Mouse (Mus musculus) small intestine, adult 2 months (tissue): ENCODE data around the gene Siah1a. TPM values are rescaled to one million over a fixed set of nuclear protein-coding genes. Genes with fewer than 3 reads are reported as not detected.

Experiments
- H3K27ac ChIP-seq: fragments of 200-500 bp; 2 replicates; pipeline ENCODE4 v1.5.1; 2012; ENCODE audit warnings: low read depth, low read length, control low read depth, inconsistent platforms; ENCODE audit not compliant: insufficient read depth
- H3K27me3 ChIP-seq: fragments of 200-500 bp; 2 replicates; pipeline ENCODE4 v1.6.1; 2012; ENCODE audit warnings: mild to moderate bottlenecking, moderate library complexity, low read length, inconsistent platforms; ENCODE audit not compliant: control insufficient read depth, insufficient read depth
- H3K36me3 ChIP-seq: fragments of 200-500 bp; 2 replicates; pipeline ENCODE4 v1.6.1; 2012; ENCODE audit warnings: mild to moderate bottlenecking, low read length, control low read depth, inconsistent platforms; ENCODE audit not compliant: control insufficient read depth, insufficient read depth
- H3K4me1 ChIP-seq: fragments of 200-500 bp; 2 replicates; pipeline ENCODE4 v1.6.1; 2012; ENCODE audit warnings: low read length, inconsistent platforms, mixed read lengths; ENCODE audit not compliant: control insufficient read depth, insufficient read depth, insufficient read length
- H3K4me3 ChIP-seq: fragments of 200-500 bp; 2 replicates; pipeline ENCODE4 v1.5.1; 2012; ENCODE audit warnings: low read depth, mild to moderate bottlenecking, control low read depth, inconsistent platforms, low read length, moderate library complexity
- CTCF ChIP-seq: fragments of 200-500 bp; IDR thresholded peaks from 2 replicates; pipeline ENCODE4 v1.5.1; 2012; ENCODE audit warnings: low read depth, mild to moderate bottlenecking, control low read depth, inconsistent platforms, low read length, moderate library complexity, mixed read lengths; ENCODE audit not compliant: insufficient replicate concordance, insufficient read length; ENCODE audit errors: extremely low read depth
- POLR2A ChIP-seq: fragments of 200-500 bp; IDR thresholded peaks from 2 replicates; pipeline ENCODE4 v1.6.1; 2012; ENCODE audit warnings: low read depth, mild to moderate bottlenecking, control low read depth, inconsistent platforms, low read length, moderate library complexity
- WGBS: fragments of 180-500 bp; shearing (Covaris S2); methylation state at CpG from one replicate; pipeline ENCODE4 v1.1.7; 2018; 5-methylcytosine and 5-hydroxymethylcytosine counted together
- polyA plus RNA-seq: library from polyadenylated mRNA; depleted of rRNA; stranded (reverse); fragments of >200 nt; gene quantifications from 2 replicates; pipeline ENCODE4 v1.2.3, GENCODE M21; 2012

Siah1a gene
- polyA plus RNA-seq, 1 experiment: 14.7 TPM

DNA sequence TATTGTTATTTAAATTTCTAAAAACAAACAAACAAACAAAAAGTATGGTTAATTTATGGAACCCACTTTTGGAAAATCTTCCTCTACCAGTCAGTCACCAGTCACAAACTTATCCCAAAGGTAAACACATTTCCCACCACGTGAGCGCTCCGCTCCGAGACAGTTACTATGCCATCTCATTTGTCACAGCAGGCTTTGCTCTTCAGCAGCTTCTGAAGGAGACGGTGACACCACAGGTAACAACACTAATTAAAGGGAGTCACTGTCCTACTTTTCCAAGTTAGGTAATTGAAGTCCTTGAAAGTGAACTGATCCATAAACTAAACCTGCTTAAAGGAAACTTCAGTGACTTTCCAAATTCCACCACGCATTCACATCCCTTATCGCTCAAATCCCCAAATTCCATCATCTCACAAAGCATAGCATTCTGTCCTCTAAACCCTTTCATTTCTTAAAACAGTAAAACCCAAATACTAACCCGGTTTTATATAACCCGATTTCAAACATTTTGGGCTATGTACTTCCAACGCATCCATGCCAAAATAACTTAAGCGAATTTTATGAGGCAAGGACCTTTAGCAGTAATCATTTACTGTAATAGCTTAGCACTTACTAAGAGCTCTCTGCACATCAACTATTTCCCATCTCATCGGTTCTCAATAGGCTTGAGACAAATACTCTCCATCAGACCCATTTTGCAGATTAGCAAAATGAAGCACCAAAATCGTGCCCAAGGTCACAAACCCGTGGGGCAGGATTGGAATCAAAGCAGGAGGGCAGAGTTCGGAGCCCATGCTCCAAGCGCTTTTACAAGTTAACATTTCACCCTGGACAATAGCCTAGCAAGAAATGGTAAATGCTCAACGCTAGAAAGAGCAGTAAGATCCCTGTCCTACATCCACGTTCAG lies 1.2 kb downstream of the Siah1a start:
- peaks cover 15% of the 10 kb centered on the region for H3K4me1 ChIP-seq
- H3K27ac ChIP-seq: peak overlapping the region; percentile 89
- 18% methylated on average over 18 of the region's 18 CpGs for WGBS
- TF ChIP-seq POLR2A (no peak), CTCF (no peak)
- no peaks in the 10 kb centered on the region for H3K27me3 ChIP-seq
- no peaks in the 10 kb centered on the region for H3K36me3 ChIP-seq
- peak overlapping the region; percentile 99 for H3K4me3 ChIP-seq

DNA sequence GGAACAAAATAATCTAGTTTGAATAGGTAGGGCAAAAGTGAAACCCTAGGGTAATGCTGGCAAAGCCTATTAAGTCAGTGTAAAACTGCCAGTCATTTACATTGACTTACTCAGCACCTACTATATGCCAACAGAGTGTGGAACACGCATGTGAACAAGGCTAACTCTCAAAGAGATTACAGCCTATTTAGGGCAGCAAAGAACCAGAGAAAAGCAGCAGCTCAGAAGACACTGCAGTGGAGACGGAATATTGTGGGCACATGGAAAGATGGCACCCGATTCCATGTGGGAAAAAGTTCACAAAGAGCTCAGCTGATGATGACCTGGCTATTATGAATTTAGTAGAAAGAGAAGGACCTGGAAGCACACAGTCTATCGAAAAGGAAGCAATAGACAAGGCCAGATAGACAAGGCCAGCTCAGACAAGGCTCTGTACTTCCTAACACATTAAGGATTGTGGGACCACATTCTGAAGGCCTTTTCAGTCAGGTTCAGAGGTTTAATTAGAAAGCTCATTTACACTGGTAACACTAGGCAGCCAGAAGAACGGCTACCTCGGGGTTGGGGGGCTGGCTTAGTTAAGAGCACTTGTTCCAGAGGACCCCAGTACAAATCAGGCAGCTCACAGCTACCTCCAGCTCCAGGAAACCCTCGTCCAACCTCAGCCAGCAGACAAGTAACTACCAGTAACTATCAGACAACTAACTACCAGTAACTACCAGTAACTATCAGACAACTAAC lies 3.0 kb downstream of the Siah1a start:
- Histone ChIP-seq H3K36me3 (no peaks in the 10 kb centered on the region), H3K4me1 (peaks cover 18% of the 10 kb centered on the region), H3K4me3 (no peak overlapping the region), H3K27ac (0 out of 2 replicates have a peak overlapping the region, but pooled peaks have one; percentile 11), H3K27me3 (no peaks in the 10 kb centered on the region)
- 79% methylated on average over 7 of the region's 7 CpGs for WGBS
- TF ChIP-seq POLR2A (no peak), CTCF (no peak)

DNA sequence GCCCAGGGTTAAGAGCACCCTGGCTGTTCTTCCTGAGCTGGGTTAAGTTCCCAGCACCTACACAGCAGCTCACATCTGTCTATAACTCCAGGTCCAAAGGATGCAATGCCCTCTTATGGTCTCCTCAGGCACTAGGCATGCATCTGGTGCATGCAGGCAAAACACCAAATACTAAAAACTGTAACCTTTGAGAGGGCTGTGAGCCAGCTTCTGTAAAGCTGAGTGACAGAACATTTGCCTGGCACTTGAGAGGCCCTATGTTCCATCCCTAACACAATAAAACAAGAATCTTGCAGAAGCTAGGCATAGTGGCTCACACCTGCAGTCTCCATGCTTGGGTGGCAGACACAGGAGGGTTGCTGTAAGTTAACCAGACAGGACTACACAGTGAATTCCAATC lies 4.1 kb downstream of the Siah1a start:
- Histone ChIP-seq H3K4me1 (peaks cover 17% of the 10 kb centered on the region), H3K4me3 (no peak overlapping the region), H3K27me3 (no peaks in the 10 kb centered on the region), H3K27ac (no peak overlapping the region), H3K36me3 (no peaks in the 10 kb centered on the region)
- TF ChIP-seq POLR2A (no peak), CTCF (no peak)

DNA sequence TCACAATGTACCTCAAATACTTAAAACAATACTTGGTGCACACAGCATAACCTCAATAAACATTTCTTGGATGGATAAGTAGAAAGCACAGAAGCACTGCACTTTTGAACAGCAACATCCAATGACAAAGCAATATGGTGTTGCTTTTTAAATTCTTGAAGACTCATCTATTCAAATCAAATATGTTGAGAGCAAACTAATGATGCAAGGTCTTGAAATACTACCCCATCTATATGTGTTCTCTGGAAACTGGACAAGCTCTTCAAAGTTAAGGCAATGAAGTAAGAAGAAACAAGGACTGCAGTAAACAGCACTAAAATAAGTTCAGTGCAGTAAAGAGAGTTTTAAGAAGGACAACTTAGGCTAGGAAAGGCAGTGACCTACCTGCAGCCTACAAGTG lies 4.8 kb downstream of the Siah1a start:
- Histone ChIP-seq H3K4me1 (peaks cover 18% of the 10 kb centered on the region; the same call in 1 of the 2 replicates), H3K27me3 (no peaks in the 10 kb centered on the region), H3K27ac (no peak overlapping the region), H3K36me3 (no peaks in the 10 kb centered on the region), H3K4me3 (no peak overlapping the region)
- no peak for TF ChIP-seq POLR2A
- TF ChIP-seq CTCF: no peak

DNA sequence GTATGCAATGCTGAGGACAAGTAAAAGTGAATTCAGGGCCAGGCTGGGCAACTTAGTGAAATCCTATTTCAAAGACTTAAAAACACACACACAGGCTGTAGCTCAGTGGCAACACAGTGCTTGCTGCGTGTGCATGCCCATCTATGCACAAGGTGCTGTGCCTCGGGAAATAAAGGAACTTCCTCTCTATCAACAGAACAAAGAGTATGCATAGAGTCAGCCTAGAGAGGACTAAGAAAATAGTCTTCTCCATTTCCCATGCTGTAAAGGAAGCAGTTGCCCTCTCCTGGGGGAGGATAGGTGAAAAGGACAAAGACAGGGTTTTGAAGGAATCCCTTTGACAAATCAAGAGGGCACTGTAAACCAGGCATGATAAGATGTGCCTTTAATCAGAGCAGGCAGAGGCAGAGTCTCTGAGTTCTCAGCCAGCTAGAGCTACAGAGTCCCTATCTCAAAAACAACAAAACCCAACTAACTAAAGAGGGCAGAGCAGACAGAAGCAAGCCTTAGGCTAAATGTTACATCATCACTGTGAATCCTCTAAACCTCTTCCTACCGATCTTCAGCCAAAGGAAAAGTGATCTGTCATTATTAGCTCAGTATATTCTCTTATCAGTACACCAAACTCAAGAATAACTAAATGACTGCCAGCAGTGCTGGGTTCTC lies 10.2 kb downstream of the Siah1a start:
- TF ChIP-seq POLR2A (no peak), CTCF (no peak)
- peak overlapping the region; percentile 47 for H3K27ac ChIP-seq

DNA sequence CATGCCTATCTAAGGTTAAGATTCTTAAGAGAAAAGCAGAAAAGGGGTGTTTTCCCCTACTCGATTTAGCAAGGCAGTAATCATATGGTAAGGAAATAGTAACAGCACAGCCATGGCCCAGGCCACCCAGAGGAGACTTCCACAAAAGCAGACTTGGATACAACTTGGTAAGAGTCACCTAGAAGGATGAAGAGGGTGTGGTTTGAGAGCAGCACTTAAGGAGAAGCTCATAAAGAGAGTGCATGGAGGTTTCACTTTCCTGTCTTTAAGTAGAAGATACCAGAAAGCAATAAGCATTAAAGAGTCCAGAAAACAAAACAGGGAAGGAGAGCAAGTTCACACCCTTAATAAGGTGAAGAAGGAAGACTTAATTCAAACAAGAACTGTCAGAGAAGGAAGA lies 10.8 kb downstream of the Siah1a start:
- H3K27me3 ChIP-seq: no peaks in the 10 kb centered on the region
- peaks cover 36% of the 10 kb centered on the region for H3K4me1 ChIP-seq
- H3K4me3 ChIP-seq: no peak overlapping the region
- H3K36me3 ChIP-seq: no peaks in the 10 kb centered on the region
- TF ChIP-seq CTCF (no peak), POLR2A (no peak)
- 60% methylated on average over 1 of the region's 1 CpGs for WGBS
- H3K27ac ChIP-seq: peak overlapping the region; percentile 49

More for the DNA sequence above, 10.2 kb downstream of the Siah1a start:
- Histone ChIP-seq H3K4me1 (peaks cover 31% of the 10 kb centered on the region), H3K27me3 (no peaks in the 10 kb centered on the region), H3K4me3 (no peak overlapping the region), H3K36me3 (no peaks in the 10 kb centered on the region)
- 23% methylated on average over 3 of the region's 3 CpGs for WGBS

DNA sequence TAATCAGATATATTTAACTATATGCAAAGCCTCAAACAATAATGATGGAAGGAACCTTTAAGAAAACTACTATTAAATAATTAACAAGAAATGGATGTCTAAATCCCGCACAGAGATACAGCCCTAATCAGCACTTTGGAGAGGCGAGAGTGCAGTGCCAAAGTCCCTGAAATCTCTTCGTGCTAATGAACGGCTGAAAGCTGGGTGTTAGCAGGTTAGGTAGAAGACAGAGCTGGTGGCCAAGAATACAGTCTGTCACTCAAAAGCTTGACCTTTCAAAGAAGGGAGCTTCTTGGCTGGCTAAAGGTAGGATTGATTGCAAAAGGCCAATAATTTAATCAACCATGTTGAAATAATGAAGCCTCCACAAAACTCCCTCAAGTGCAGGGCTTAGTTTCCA lies 11.6 kb downstream of the Siah1a start:
- WGBS: 39% methylated on average over 4 of the region's 4 CpGs
- Histone ChIP-seq H3K27me3 (no peaks in the 10 kb centered on the region), H3K36me3 (no peaks in the 10 kb centered on the region), H3K27ac (peak overlapping the region; percentile 49; the same call in 1 of the 2 replicates), H3K4me3 (no peak overlapping the region), H3K4me1 (peaks cover 35% of the 10 kb centered on the region)
- TF ChIP-seq CTCF (no peak), POLR2A (no peak)
